Mouse (Mus musculus) kidney, embryonic 16.5 days (tissue): ENCODE measurements around the gene Synpr. TPM values are rescaled to one million over a fixed set of nuclear protein-coding genes. Genes with fewer than 3 reads are reported as not detected.

Experiments used
- ATAC-seq: fragments of 200-750 bp; cut with Nextera tagmentation; 2 replicates; pipeline ENCODE4 v1.8.0; 2017; ENCODE audit warnings: moderate TSS enrichment; ENCODE audit not compliant: low FRiP score, low TSS enrichment
- H3K27ac ChIP-seq: fragments of 300-500 bp; sonication (generic); 2 replicates; pipeline ENCODE4 v1.5.1; 2014; ENCODE audit warnings: low read length
- H3K27me3 ChIP-seq: fragments of 300-500 bp; sonication (generic); 2 replicates; pipeline ENCODE4 v1.6.1; 2014; ENCODE audit warnings: low read length, control low read depth, mixed read lengths; ENCODE audit not compliant: insufficient read depth
- H3K36me3 ChIP-seq: fragments of 300-500 bp; sonication (generic); 2 replicates; pipeline ENCODE4 v1.6.1; 2014; ENCODE audit warnings: low read length, control low read depth, mixed read lengths; ENCODE audit not compliant: insufficient read depth
- H3K4me1 ChIP-seq: fragments of 300-500 bp; sonication (generic); 2 replicates; pipeline ENCODE4 v1.6.1; 2014; ENCODE audit warnings: low read length, control low read depth, mixed read lengths; ENCODE audit not compliant: insufficient read depth
- H3K4me2 ChIP-seq: fragments of 300-500 bp; sonication (generic); replicated peaks from 2 replicates; pipeline ENCODE4 v1.6.1; 2014; ENCODE audit warnings: low read depth, low read length
- H3K4me3 ChIP-seq: fragments of 300-500 bp; sonication (generic); 2 replicates; pipeline ENCODE4 v1.5.1; 2014; ENCODE audit warnings: mild to moderate bottlenecking, low read length
- H3K9ac ChIP-seq: fragments of 300-500 bp; sonication (generic); replicated peaks from 2 replicates; pipeline ENCODE4 v1.6.1; 2014; ENCODE audit warnings: low read length
- H3K9me3 ChIP-seq: fragments of 300-500 bp; sonication (generic); 2 replicates; pipeline ENCODE4 v1.6.1; 2016; ENCODE audit warnings: low read length, control low read depth
- WGBS: fragments of 180-500 bp; shearing (Covaris S2); extraction: QIAGEN DNeasy Blood & Tissue Kit; methylation state at CpG from one replicate; pipeline ENCODE4 v1.1.7; 2014; 5-methylcytosine and 5-hydroxymethylcytosine counted together
- polyA plus RNA-seq: library from polyadenylated mRNA; unstranded; fragments of >200 nt; fragmentation: Nextera tagmentation; extraction: Ambion mirVana; gene quantifications from 2 replicates; pipeline ENCODE4 v1.2.1, GENCODE M21; 2015

Gene Synpr
- polyA plus RNA-seq, 1 experiment from 2014 or later: 1.6 TPM

- Histone ChIP-seq H3K9me3 (no peaks in the 10 kb centered on the region), H3K9ac (no peak overlapping the region), H3K4me2 (no peak overlapping the region), H3K27me3 (no peaks in the 10 kb centered on the region), H3K36me3 (no peaks in the 10 kb centered on the region), H3K4me3 (no peak overlapping the region), H3K4me1 (no peaks in the 10 kb centered on the region), H3K27ac (no peak overlapping the region)
- 81% methylated on average over 5 of the region's 5 CpGs for WGBS
- ATAC-seq: no peak
Measured at GRCm38 (mm10) chr14:13518608-13519139, 234.1 kb downstream of the Synpr start.

GRCm38 (mm10) chr14:13519239-13520011 is 234.8 kb downstream of the Synpr start:
- no peaks in the 10 kb centered on the region for H3K4me1 ChIP-seq
- no peak overlapping the region for H3K4me2 ChIP-seq
- H3K4me3 ChIP-seq: no peak overlapping the region
- WGBS: 37% methylated on average over 7 of the region's 7 CpGs
- H3K36me3 ChIP-seq: no peaks in the 10 kb centered on the region
- H3K27ac ChIP-seq: no peak overlapping the region
- ATAC-seq: no peak
- no peaks in the 10 kb centered on the region for H3K27me3 ChIP-seq
- no peaks in the 10 kb centered on the region for H3K9me3 ChIP-seq
- H3K9ac ChIP-seq: no peak overlapping the region

GRCm38 (mm10) chr14:13547746-13548145 is 263.2 kb downstream of the Synpr start:
- no peak for ATAC-seq
- no peak overlapping the region for H3K9ac ChIP-seq
- 64% methylated on average over 2 of the region's 2 CpGs for WGBS
- no peaks in the 10 kb centered on the region for H3K9me3 ChIP-seq
- no peaks in the 10 kb centered on the region for H3K27me3 ChIP-seq
- no peak overlapping the region for H3K4me3 ChIP-seq
- H3K4me2 ChIP-seq: no peak overlapping the region
- no peak overlapping the region for H3K27ac ChIP-seq
- H3K4me1 ChIP-seq: no peaks in the 10 kb centered on the region
- H3K36me3 ChIP-seq: no peaks in the 10 kb centered on the region

GRCm38 (mm10) chr14:13551209-13551608 is 266.6 kb downstream of the Synpr start:
- Histone ChIP-seq H3K4me1 (no peaks in the 10 kb centered on the region), H3K4me3 (no peak overlapping the region), H3K27ac (no peak overlapping the region), H3K9ac (no peak overlapping the region), H3K36me3 (no peaks in the 10 kb centered on the region), H3K9me3 (no peaks in the 10 kb centered on the region), H3K4me2 (no peak overlapping the region), H3K27me3 (no peaks in the 10 kb centered on the region)
- 78% methylated on average over 4 of the region's 4 CpGs for WGBS
- no peak for ATAC-seq

GRCm38 (mm10) chr14:13553616-13554370 is 269.2 kb downstream of the Synpr start:
- H3K27me3 ChIP-seq: no peaks in the 10 kb centered on the region
- no peak overlapping the region for H3K4me2 ChIP-seq
- H3K9me3 ChIP-seq: no peaks in the 10 kb centered on the region
- H3K4me1 ChIP-seq: no peaks in the 10 kb centered on the region
- H3K9ac ChIP-seq: no peak overlapping the region
- H3K36me3 ChIP-seq: no peaks in the 10 kb centered on the region
- no peak overlapping the region for H3K4me3 ChIP-seq
- H3K27ac ChIP-seq: no peak overlapping the region
- no peak for ATAC-seq
- WGBS: 44% methylated on average over 1 of the region's 1 CpGs

- H3K9ac ChIP-seq: no peak overlapping the region
- H3K4me2 ChIP-seq: no peak overlapping the region
- no peaks in the 10 kb centered on the region for H3K9me3 ChIP-seq
- no peak for ATAC-seq
- 89% methylated on average over 4 of the region's 4 CpGs for WGBS
- H3K4me3 ChIP-seq: no peak overlapping the region
- H3K27me3 ChIP-seq: no peaks in the 10 kb centered on the region
- no peak overlapping the region for H3K27ac ChIP-seq
- H3K4me1 ChIP-seq: no peaks in the 10 kb centered on the region
- no peaks in the 10 kb centered on the region for H3K36me3 ChIP-seq
Measured at GRCm38 (mm10) chr14:13554631-13555030, 270.1 kb downstream of the Synpr start.

GRCm38 (mm10) chr14:13558117-13558516 is 273.5 kb downstream of the Synpr start:
- WGBS: 89% methylated on average over 2 of the region's 2 CpGs
- Histone ChIP-seq H3K27ac (no peak overlapping the region), H3K4me1 (no peaks in the 10 kb centered on the region), H3K4me3 (no peak overlapping the region), H3K36me3 (no peaks in the 10 kb centered on the region), H3K9ac (no peak overlapping the region), H3K9me3 (no peaks in the 10 kb centered on the region), H3K4me2 (no peak overlapping the region), H3K27me3 (no peaks in the 10 kb centered on the region)
- ATAC-seq: no peak

- no peak for ATAC-seq
- H3K9me3 ChIP-seq: no peaks in the 10 kb centered on the region
- no peak overlapping the region for H3K4me3 ChIP-seq
- H3K36me3 ChIP-seq: no peaks in the 10 kb centered on the region
- 74% methylated on average over 1 of the region's 1 CpGs for WGBS
- H3K4me2 ChIP-seq: no peak overlapping the region
- no peak overlapping the region for H3K9ac ChIP-seq
- H3K27me3 ChIP-seq: no peaks in the 10 kb centered on the region
- H3K4me1 ChIP-seq: no peaks in the 10 kb centered on the region
- no peak overlapping the region for H3K27ac ChIP-seq
Measured at GRCm38 (mm10) chr14:13567250-13567649, 282.7 kb downstream of the Synpr start.

GRCm38 (mm10) chr14:13567996-13568395 is 283.4 kb downstream of the Synpr start:
- WGBS: 79% methylated on average over 2 of the region's 2 CpGs
- H3K4me2 ChIP-seq: no peak overlapping the region
- no peaks in the 10 kb centered on the region for H3K9me3 ChIP-seq
- H3K36me3 ChIP-seq: no peaks in the 10 kb centered on the region
- H3K4me1 ChIP-seq: peaks cover 2% of the 10 kb centered on the region; the same call in 1 of the 2 replicates
- H3K4me3 ChIP-seq: no peak overlapping the region
- no peak for ATAC-seq
- H3K27me3 ChIP-seq: no peaks in the 10 kb centered on the region
- no peak overlapping the region for H3K9ac ChIP-seq
- H3K27ac ChIP-seq: no peak overlapping the region

- no peak for ATAC-seq
- Histone ChIP-seq H3K27me3 (no peaks in the 10 kb centered on the region), H3K9me3 (no peaks in the 10 kb centered on the region), H3K4me2 (no peak overlapping the region), H3K4me1 (peaks cover 2% of the 10 kb centered on the region; the same call in 1 of the 2 replicates), H3K27ac (no peak overlapping the region), H3K9ac (no peak overlapping the region), H3K36me3 (no peaks in the 10 kb centered on the region), H3K4me3 (no peak overlapping the region)
Measured at GRCm38 (mm10) chr14:13571941-13572340, 287.4 kb downstream of the Synpr start.
